Mouse (Mus musculus): ENCODE results near the gene Gm12790. TPM values are rescaled to one million over a fixed set of nuclear protein-coding genes. Genes with fewer than 3 reads are reported as not detected.
"Not testable (repeated sequence)": the region's sequence is repeated elsewhere in the genome, so short reads cannot be mapped to it uniquely, and the experiment has no call there.

The Gm12790 gene
- polyA plus RNA-seq (2016; fragmentation: Nextera tagmentation; extraction: Ambion mirVana) = not detected in 2 replicates

- not testable (repeated sequence) for H3K4me1 ChIP-seq; H3K4me3 ChIP-seq; DNase-seq (ENCODE audit: extremely low spot score, low spot score); H3K36me3 ChIP-seq (replicated peaks); H3K27me3 ChIP-seq (ENCODE audit: poor library complexity, severe bottlenecking); H3K9me3 ChIP-seq; H3K27ac ChIP-seq
- 88% methylated on average over 1 of the region's 5 CpGs for WGBS
These were observed at the start of gene Gm12790 for GRCm38 (mm10) chr4:101980949-101981348. Gene Gm12790 (minus strand): TSS chr4:101981049.

- Histone ChIP-seq H3K9me3 (no peaks in the 10 kb centered on the region), H3K27me3 (ENCODE audit: poor library complexity, severe bottlenecking) (no peaks in the 10 kb centered on the region), H3K36me3 (replicated peaks) (no peaks in the 10 kb centered on the region), H3K27ac (no peak overlapping the region), H3K4me1 (no peaks in the 10 kb centered on the region), H3K4me3 (no peak overlapping the region)
- no peak for DNase-seq (ENCODE audit: extremely low spot score, low spot score)
- 88% methylated on average over 6 of the region's 6 CpGs for WGBS
These were observed 45.8 kb upstream of the Gm12790 start for GRCm38 (mm10) chr4:102026619-102027018.

GRCm38 (mm10) chr4:101998267-101998922 lies 17.5 kb upstream of the Gm12790 start:
- H3K27ac ChIP-seq = no peak overlapping the region
- no peaks in the 10 kb centered on the region for H3K27me3 ChIP-seq (ENCODE audit: poor library complexity, severe bottlenecking)
- no peaks in the 10 kb centered on the region for H3K4me1 ChIP-seq
- no peaks in the 10 kb centered on the region for H3K36me3 ChIP-seq (replicated peaks)
- DNase-seq (ENCODE audit: extremely low spot score, low spot score) = peak; percentile 77
- no peak overlapping the region for H3K4me3 ChIP-seq
- H3K9me3 ChIP-seq = no peaks in the 10 kb centered on the region
- WGBS = 44% methylated on average over 15 of the region's 15 CpGs

GRCm38 (mm10) chr4:101997426-101997825 lies 16.6 kb upstream of the Gm12790 start:
- Histone ChIP-seq H3K9me3 (no peaks in the 10 kb centered on the region), H3K36me3 (replicated peaks) (no peaks in the 10 kb centered on the region), H3K27me3 (ENCODE audit: poor library complexity, severe bottlenecking) (no peaks in the 10 kb centered on the region), H3K4me3 (no peak overlapping the region), H3K4me1 (no peaks in the 10 kb centered on the region), H3K27ac (no peak overlapping the region)
- no peak for DNase-seq (ENCODE audit: extremely low spot score, low spot score)
- 89% methylated on average over 5 of the region's 5 CpGs for WGBS

- H3K4me1 ChIP-seq; DNase-seq (ENCODE audit: extremely low spot score, low spot score); H3K27ac ChIP-seq; H3K27me3 ChIP-seq (ENCODE audit: poor library complexity, severe bottlenecking); H3K36me3 ChIP-seq (replicated peaks); H3K4me3 ChIP-seq; H3K9me3 ChIP-seq: not testable (repeated sequence)
- WGBS = 88% methylated on average over 2 of the region's 2 CpGs
These were observed 5.5 kb upstream of the Gm12790 start, which contains the start of gene Gm12789 for GRCm38 (mm10) chr4:101986326-101986725. Gene Gm12789 (plus strand): TSS chr4:101986626.

- no peak overlapping the region for H3K27ac ChIP-seq
These were observed 4.8 kb upstream of the Gm12790 start for GRCm38 (mm10) chr4:101985678-101986077.

GRCm38 (mm10) chr4:101940107-101940506 lies 40.7 kb downstream of the Gm12790 start, which contains the start of gene Gm12794:
Gene Gm12794 (plus strand): TSS chr4:101940407.
- 88% methylated on average over 2 of the region's 2 CpGs for WGBS
- H3K27me3 ChIP-seq (ENCODE audit: poor library complexity, severe bottlenecking); DNase-seq (ENCODE audit: extremely low spot score, low spot score); H3K4me3 ChIP-seq; H3K36me3 ChIP-seq (replicated peaks); H3K4me1 ChIP-seq; H3K9me3 ChIP-seq; H3K27ac ChIP-seq: not testable (repeated sequence)

More at GRCm38 (mm10) chr4:101985678-101986077, 4.8 kb upstream of the Gm12790 start:
- Histone ChIP-seq H3K36me3 (replicated peaks) (no peaks in the 10 kb centered on the region), H3K27me3 (ENCODE audit: poor library complexity, severe bottlenecking) (no peaks in the 10 kb centered on the region), H3K4me1 (no peaks in the 10 kb centered on the region), H3K9me3 (no peaks in the 10 kb centered on the region), H3K4me3 (no peak overlapping the region)
- 94% methylated on average over 5 of the region's 5 CpGs for WGBS
- no peak for DNase-seq (ENCODE audit: extremely low spot score, low spot score)

Other genes with a start within 250 kb of the Gm12790 start
- not detected in 2 replicates for gene B020004J07Rik, start 137.0 kb downstream of the Gm12790 start, polyA plus RNA-seq (2016; fragmentation: Nextera tagmentation; extraction: Ambion mirVana)
- not detected in 2 replicates for gene C130073F10Rik, start 87.3 kb downstream of the Gm12790 start, polyA plus RNA-seq (2016; fragmentation: Nextera tagmentation; extraction: Ambion mirVana)
- gene Gm12800, start 71.9 kb downstream of the Gm12790 start, polyA plus RNA-seq (2016; fragmentation: Nextera tagmentation; extraction: Ambion mirVana) = not detected in 2 replicates
- gene Gm12794, start 40.6 kb downstream of the Gm12790 start, polyA plus RNA-seq (2016; fragmentation: Nextera tagmentation; extraction: Ambion mirVana) = not detected in 2 replicates
- gene Gm12789, start 5.6 kb upstream of the Gm12790 start, polyA plus RNA-seq (2016; fragmentation: Nextera tagmentation; extraction: Ambion mirVana) = not detected in 2 replicates
- 5.5 and 6.3 TPM in 2 replicates for gene Pde4b, start 106.5 kb upstream of the Gm12790 start, polyA plus RNA-seq (2016; fragmentation: Nextera tagmentation; extraction: Ambion mirVana)